Mouse (Mus musculus) heart, postnatal 25 days (tissue): Measurements from ENCODE around the gene Tubg2. TPM values are rescaled to one million over a fixed set of nuclear protein-coding genes. Genes with fewer than 3 reads are reported as not detected.

Experiments
- DNase-seq: peaks from one replicate; pipeline ENCODE4 v3.0.0; 2022; ENCODE audit warnings: low spot score
- intact Hi-C: fragments of 180-260 bp; cut with DNase I; formaldehyde crosslinking; loops from one replicate; pipeline ENCODE4 v1.15.1; 2025
- microRNA-seq: library from miRNA; unstranded; fragments of <30 nt; microRNA quantifications from one replicate; pipeline ENCODE4 v1.2.0, GENCODE M21; 2022
- total RNA-seq, 2 experiments: library from RNA; stranded (reverse); gene quantifications; 2 replicates each; pipeline ENCODE4 v1.2.3; 2021

Gene Tubg2
- total RNA-seq, 2 experiments from 2014 or later = 2.5 to 3.9 TPM

GRCm38 (mm10) chr11:101190913-101191907 lies 35.5 kb downstream of the Tubg2 start:
- intact Hi-C loops = no loop called here
- DNase-seq = no peak

- DNase-seq = no peak
- intact Hi-C loops = no loop called here
Observed at GRCm38 (mm10) chr11:101191919-101192470, 36.3 kb downstream of the Tubg2 start.

- DNase-seq = no peak
- intact Hi-C loops = no loop called here
Observed at GRCm38 (mm10) chr11:101192646-101193045, 36.9 kb downstream of the Tubg2 start.

GRCm38 (mm10) chr11:101193076-101193475 lies 37.4 kb downstream of the Tubg2 start:
- intact Hi-C loops = no loop called here
- DNase-seq = no peak

- intact Hi-C loops = no loop called here
- DNase-seq = no peak
Observed at GRCm38 (mm10) chr11:101194137-101194536, 38.4 kb downstream of the Tubg2 start.

GRCm38 (mm10) chr11:101194643-101195042 lies 38.9 kb downstream of the Tubg2 start:
- intact Hi-C loops = no loop called here
- DNase-seq = no peak

- DNase-seq = no peak
- intact Hi-C loops = no loop called here
Observed at GRCm38 (mm10) chr11:101195101-101195500, 39.4 kb downstream of the Tubg2 start.

GRCm38 (mm10) chr11:101195571-101195970 lies 39.9 kb downstream of the Tubg2 start:
- DNase-seq = no peak
- intact Hi-C loops = no loop called here

GRCm38 (mm10) chr11:101196175-101196574 lies 40.5 kb downstream of the Tubg2 start:
- intact Hi-C loops = no loop called here
- no peak for DNase-seq

- no peak for DNase-seq
- intact Hi-C loops = no loop called here
Observed at GRCm38 (mm10) chr11:101199555-101199954, 43.8 kb downstream of the Tubg2 start.

- intact Hi-C loops = no loop called here
- DNase-seq = no peak
Observed at GRCm38 (mm10) chr11:101200986-101201385, 45.3 kb downstream of the Tubg2 start.

Small RNA genes lying within 50 kb of the gene (microRNA-seq; reads per million reads assigned to microRNA genes)
- gene Gm27626 = not detected

Other genes with a start within 250 kb of the Tubg2 start
- 100 to 1,000 TPM in 1 of 2 experiments, 10 to 100 TPM in 1; 91.3 to 119 TPM for gene Stat3, start 216.4 kb upstream of the Tubg2 start, total RNA-seq
- gene Cavin1, start 185.0 kb upstream of the Tubg2 start, total RNA-seq = 100 to 1,000 TPM; 275 to 277 TPM
- 10 to 100 TPM; 84.7 to 87.3 TPM for gene Atp6v0a1, start 146.5 kb upstream of the Tubg2 start, total RNA-seq
- 1 to 10 TPM; 8.0 to 8.7 TPM for gene Naglu, start 85.9 kb upstream of the Tubg2 start, total RNA-seq
- gene Hsd17b1, start 77.5 kb upstream of the Tubg2 start, total RNA-seq = under 1 TPM; 0.55 to 0.64 TPM
- gene Coasy, start 73.3 kb upstream of the Tubg2 start, total RNA-seq = 10 to 100 TPM; 15.8 to 17.1 TPM
- 10 to 100 TPM; 19.1 to 21.4 TPM for gene Mlx, start 68.6 kb upstream of the Tubg2 start, total RNA-seq
- gene Psmc3ip, start 60.5 kb upstream of the Tubg2 start, total RNA-seq = 1 to 10 TPM; 3.1 TPM
- gene Retreg3, start 36.0 kb upstream of the Tubg2 start, total RNA-seq = 10 to 100 TPM; 34.0 to 35.5 TPM
- gene Tubg1, start 36.0 kb upstream of the Tubg2 start, total RNA-seq = 10 to 100 TPM; 24.4 to 27.3 TPM
- gene Cntnap1, start 14.6 kb downstream of the Tubg2 start, total RNA-seq = 1 to 10 TPM; 1.7 to 2.4 TPM
- 10 to 100 TPM; 24.5 to 28.5 TPM for gene Plekhh3, start 15.4 kb downstream of the Tubg2 start, total RNA-seq
- gene Ccr10, start 19.5 kb downstream of the Tubg2 start, total RNA-seq = under 1 TPM in 1 of 2 experiments, not detected in 1; 0.14 TPM
- 10 to 100 TPM; 26.0 to 30.4 TPM for gene Ezh1, start 70.6 kb downstream of the Tubg2 start, total RNA-seq
- 100 to 1,000 TPM in 1 of 2 experiments, 10 to 100 TPM in 1; 80.9 to 123 TPM for gene Ramp2, start 90.1 kb downstream of the Tubg2 start, total RNA-seq
- 10 to 100 TPM; 78.2 to 85.0 TPM for gene Vps25, start 97.8 kb downstream of the Tubg2 start, total RNA-seq
- 10 to 100 TPM in 1 of 2 experiments, 1 to 10 TPM in 1; 9.6 to 14.6 TPM for gene Wnk4, start 104.7 kb downstream of the Tubg2 start, total RNA-seq
- gene Cntd1, start 123.1 kb downstream of the Tubg2 start, total RNA-seq = under 1 TPM; 0.10 to 0.28 TPM
- gene Coa3, start 123.2 kb downstream of the Tubg2 start, total RNA-seq = 10 to 100 TPM; 89.0 to 96.9 TPM
- 100 to 1,000 TPM in 1 of 2 experiments, 10 to 100 TPM in 1; 92.8 to 102 TPM for gene Becn1, start 146.4 kb downstream of the Tubg2 start, total RNA-seq
- gene Psme3, start 160.3 kb downstream of the Tubg2 start, total RNA-seq = 10 to 100 TPM; 80.6 to 88.8 TPM
- 1 to 10 TPM; 1.8 to 2.2 TPM for gene Aoc2, start 169.2 kb downstream of the Tubg2 start, total RNA-seq
- gene Aoc3, start 174.7 kb downstream of the Tubg2 start, total RNA-seq = 10 to 100 TPM; 13.9 to 18.5 TPM
- gene G6pc, start 211.7 kb downstream of the Tubg2 start, total RNA-seq = not detected